ENCODE assay signal across 12 mouse cellular contexts in genomic region chr8:115038426-115038825, GRCm38 (mm10).
"Had no signal": no experiment of that assay in that cellular context is flagged by ENCODE, and none has a peak within 500 bp of the region (broad histone marks: within the 10 kb centered on the region; RNA-seq: fewer than 3 reads in every experiment).

No protein-coding gene starts in this region.

- ATAC-seq: intestine, postnatal 0 days; midbrain, embryonic 13.5 days; midbrain, embryonic 16.5 days had no signal

- DNase-seq: kidney, adult 8-10 months; kidney, postnatal 14 days; layer of hippocampus, postnatal 36 days; liver, embryonic 13.5 days; lung, adult 2 months; lung, postnatal 14 days; lung, postnatal 4 days; thymus, adult 18-20 months; thymus, postnatal 36 days had no signal
